Mouse (Mus musculus): ENCODE measurements around the gene Ryk. TPM values are rescaled to one million over a fixed set of nuclear protein-coding genes. Genes with fewer than 3 reads are reported as not detected.

The Ryk gene
- total RNA-seq (2021), result 10 to 100 TPM; 60.0 to 60.5 TPM
- long read RNA-seq, experiment 1, transcript Ryk-201 (15 exons, 2,852 nt), result minor isoform, 27 of 83 reads
- long read RNA-seq, experiment 1, transcript Ryk-203 (15 exons, 2,505 nt), result major isoform, 50 of 83 reads
- long read RNA-seq, experiment 1, partial matches to known transcripts, result 1 of 83 reads
- long read RNA-seq, experiment 1, other reads (novel, unspliced or antisense), result 5 of 83 reads
- long read RNA-seq, experiment 2, transcript Ryk-203 (15 exons, 2,505 nt), result major isoform, 43 of 78 reads
- long read RNA-seq, experiment 2, transcript Ryk-201 (15 exons, 2,852 nt), result minor isoform, 27 of 78 reads
- long read RNA-seq, experiment 2, partial matches to known transcripts, result 3 of 78 reads
- long read RNA-seq, experiment 2, other reads (novel, unspliced or antisense), result 4 of 78 reads

DNA sequence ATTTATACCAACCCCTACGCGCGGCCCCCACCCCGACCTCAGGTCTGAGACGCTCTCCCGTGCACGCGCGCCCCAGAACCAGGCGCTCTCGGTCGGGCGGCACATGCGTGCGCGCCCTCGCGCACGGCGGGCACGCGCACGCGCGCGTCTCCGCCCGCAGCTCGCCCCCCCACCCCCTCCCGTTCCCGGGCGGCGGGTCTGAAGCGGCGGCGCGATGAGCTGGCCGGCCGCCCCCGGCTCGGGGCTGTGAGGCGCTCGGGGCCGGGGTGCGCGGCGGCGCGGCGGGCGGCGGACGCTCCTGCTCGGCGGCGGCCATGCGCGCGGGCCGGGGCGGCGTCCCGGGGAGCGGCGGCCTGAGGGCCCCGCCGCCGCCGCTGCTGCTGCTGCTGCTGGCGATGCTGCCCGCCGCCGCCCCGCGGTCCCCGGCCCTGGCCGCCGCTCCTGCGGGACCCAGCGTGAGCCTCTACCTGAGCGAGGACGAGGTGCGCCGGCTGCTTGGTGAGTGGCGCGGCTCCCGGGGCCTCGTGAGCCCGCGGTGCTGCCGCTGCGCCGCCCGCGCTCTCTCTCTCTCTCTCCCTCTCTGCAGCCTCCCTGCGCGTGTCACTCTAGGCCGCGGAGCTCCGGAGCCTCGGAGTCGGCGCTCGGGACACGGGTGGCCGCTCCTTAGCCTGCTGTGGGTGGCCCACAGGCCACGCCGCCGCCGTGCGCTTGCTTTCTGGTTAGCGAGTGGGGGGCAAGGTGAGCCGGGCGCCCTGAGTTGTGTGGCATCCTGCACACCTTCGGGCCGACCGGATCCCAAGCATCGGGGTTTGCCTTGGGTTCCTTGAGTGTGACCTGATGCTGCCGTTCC lies at the start of gene Ryk:
Ryk (plus strand) TSS at position 176 of the 850 bp plus-strand sequence.
- peak; percentile 47 to 76 for DNase-seq (ENCODE audit: low spot score in 2 of 2)

DNA sequence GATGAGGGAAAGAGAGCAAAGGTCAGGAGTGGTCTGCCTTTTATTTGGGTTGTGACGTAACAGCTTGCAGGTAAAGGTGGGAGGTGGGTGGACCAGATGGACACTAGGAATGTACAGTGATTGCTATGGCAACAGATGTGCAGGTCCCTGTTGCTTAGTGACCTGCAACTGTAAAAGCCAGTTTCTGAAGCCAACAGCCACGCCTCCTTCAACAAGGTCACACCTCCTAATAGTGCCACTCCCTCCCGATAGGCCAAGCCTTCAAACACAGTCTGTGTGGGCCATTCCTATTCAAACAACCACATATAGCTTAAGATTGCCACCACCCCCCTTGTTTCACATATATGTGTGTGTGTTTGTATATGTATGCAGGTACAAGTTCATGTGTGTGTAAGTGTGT lies 45.2 kb upstream of the Ryk start:
- no peak for DNase-seq (ENCODE audit: low spot score in 2 of 2)

DNA sequence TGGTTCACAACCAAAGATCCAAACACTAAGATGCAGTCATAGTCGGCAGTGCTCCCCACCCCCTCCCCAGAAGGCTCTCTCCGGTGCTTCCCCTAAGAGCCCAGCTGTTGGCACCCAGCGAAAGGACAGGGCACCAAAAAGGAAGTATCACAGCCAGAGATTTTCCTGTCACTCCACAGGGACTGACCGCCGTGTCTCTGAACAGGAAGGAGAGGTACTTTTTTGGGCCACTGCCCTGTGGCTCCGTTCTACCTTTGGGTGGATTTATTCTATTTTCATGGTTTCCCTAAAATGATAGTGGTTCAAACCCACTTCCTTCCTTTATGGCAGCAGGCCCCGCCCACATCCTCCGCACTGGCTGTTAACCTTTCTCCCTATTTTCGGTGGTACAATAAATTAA lies 42.9 kb upstream of the Ryk start:
- no peak for DNase-seq (ENCODE audit: low spot score in 2 of 2)

DNA sequence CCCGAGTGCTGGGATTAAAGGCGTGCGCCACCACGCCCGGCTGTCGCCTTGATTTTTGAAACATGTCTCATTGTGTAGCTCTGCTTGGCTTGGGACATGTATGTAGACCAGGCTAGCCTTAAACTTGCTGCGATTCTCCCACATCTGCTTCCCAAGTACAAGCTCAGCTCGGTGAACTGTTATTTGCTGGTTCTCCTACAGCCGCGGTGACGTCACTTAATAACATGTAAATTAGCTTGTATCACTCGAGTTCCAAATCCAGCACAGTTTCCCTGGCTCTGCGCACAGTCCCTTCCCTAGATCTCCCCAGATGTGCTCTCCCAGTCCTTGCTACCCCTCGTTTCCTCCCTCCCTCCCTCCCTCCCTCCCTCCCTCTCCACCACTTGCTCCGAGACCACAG lies 41.9 kb upstream of the Ryk start:
- no peak for DNase-seq (ENCODE audit: low spot score in 2 of 2)

DNA sequence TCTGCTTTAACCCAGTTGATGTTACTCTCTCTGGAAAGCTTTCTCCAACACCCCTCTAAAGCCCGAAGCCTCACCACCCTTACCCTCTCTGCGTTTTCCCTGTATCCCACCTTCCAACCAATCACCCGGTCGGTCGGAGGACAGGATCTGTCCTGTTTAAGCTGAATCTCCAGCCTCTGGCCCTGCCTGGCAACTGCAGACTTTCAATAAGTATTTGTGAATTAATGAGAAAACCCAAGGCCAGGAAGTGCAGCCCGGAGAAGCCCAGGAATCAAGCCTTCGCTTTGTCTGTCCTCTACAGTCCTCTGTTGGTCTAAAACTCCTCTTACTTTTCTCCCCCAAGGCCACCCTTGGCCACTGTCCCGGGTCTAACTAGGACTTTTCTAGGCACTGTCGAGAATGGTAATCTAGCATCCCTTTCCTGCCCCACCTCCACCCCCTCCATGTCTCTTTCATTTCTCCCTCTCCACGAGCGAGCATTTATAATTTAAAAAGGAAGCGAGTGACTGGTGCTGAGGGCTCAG lies 41.4 kb upstream of the Ryk start:
- DNase-seq (ENCODE audit: low spot score in 2 of 2), result no peak

DNA sequence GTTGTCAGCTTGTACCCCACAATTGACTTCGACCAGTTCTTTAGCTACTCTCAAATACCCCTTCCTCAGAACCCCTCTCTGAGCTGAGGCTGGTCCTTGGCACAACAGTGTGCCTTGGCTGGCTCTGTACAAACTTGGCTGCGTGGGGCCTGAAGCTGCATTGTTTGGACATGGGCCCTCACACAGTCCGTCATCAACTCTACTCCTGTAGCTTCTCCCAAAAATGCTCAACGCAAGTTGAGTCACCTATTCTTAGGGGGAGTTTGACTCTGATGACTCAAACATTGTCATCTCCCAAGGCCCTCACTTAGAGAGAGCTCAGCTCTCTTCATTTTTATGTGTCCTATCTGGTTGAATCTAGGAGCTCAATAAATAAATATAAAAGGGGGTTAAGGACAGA lies 36.3 kb upstream of the Ryk start:
- DNase-seq (ENCODE audit: low spot score in 2 of 2), result no peak

DNA sequence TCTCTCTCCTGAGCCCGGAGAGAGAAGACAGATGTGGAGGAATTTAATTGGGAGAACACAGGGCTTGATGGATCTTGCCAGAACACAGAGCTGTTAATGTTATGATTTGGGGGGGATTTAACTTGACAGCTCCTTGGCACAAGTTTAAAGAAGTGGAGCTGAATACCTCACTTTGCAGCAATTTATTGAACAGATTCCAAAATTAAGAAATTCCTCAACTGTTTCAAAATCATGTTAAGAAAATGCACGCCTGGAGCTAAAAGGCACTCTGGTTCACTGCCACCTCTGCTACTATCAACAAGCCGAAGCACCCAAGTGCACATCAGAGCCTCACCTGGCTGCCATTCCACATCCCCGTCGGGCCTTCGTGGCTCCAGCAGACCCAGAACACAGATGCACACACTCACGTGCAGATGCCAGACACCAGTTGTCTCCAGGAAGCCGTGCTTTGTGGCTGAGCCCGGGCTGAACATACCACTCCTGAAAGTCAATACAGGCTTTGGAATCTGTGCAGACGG lies 28.6 kb upstream of the Ryk start:
- no peak for DNase-seq (ENCODE audit: low spot score in 2 of 2)

DNA sequence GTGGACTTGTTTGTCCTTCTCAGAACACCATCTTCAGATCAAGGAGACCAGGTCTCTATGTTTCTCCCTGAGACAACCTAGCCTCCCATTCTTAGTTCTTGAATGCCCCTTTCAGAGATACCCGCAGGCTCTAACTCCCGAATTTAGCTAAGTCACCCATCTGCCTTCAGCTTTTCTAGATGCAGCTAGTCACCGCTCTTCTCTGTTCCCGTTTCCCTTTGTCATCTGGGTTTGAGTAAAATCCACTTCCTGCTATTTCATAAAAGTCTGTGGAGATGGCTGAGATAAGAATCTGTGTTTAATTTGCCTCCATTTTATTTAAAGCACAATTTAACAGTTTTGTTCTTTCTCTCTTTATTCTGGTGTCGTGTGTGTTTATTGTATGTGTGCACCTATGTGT lies 23.5 kb upstream of the Ryk start:
- no peak for DNase-seq (ENCODE audit: low spot score in 2 of 2)

DNA sequence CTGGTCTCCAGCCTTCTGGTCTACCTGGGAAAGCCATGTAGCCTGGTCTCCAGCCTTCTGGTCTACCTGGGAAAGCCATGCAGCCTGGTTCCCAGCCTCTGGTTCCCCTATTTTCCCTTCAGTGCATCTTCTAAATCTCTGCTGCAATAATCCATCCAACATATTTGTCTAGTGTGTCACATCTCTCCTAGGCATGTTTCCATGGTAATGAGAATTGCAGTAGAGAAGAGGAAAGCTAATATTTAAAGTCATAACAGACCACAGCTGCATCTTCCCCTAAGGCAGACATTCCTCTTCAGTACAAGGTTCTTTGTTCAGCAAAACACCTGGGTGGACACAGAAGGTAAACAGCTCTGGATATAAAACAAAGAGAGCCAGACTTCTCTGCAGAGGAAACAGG lies 16.5 kb upstream of the Ryk start:
- no peak for DNase-seq (ENCODE audit: low spot score in 2 of 2)

DNA sequence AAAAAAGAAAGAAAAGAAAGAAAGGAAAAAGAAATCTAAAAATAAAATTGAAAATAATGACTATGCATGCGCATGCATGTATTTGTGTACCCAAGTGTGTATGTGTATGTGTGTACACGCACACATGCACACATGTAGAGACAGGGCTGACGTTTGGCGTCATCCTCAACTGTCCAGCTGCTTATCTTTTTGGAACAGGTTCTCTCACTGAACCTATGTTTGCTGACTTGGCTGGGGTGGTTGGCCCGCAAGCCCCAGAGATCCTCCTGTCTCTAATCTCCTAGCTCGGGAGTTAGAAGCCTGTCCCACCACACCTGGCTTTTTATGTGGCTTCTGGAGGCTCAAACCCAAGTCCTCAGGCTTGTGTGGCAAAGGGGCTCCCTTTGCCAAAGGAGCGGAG lies 6.1 kb upstream of the Ryk start:
- no peak for DNase-seq (ENCODE audit: low spot score in 2 of 2)

DNA sequence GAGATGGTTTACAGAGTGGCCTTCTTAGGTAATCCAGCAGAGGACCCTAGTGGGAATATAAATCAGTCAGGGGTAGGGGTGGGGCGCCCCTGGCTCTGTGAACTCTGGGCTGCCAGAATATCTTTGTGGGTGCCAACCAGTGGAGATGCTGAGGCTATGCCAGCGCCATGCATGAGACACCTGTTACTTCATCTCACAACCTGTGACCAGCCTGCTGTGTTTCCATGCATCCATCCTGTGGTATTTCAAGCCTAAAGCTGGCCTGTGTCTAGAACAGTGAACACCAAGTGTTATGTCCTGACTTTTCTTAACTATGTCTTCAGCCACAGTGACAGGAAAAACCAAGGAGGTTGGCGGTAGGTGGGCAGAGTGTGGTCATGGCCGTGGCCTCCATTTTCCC lies 3.2 kb upstream of the Ryk start:
- DNase-seq (ENCODE audit: low spot score in 2 of 2), result no peak

DNA sequence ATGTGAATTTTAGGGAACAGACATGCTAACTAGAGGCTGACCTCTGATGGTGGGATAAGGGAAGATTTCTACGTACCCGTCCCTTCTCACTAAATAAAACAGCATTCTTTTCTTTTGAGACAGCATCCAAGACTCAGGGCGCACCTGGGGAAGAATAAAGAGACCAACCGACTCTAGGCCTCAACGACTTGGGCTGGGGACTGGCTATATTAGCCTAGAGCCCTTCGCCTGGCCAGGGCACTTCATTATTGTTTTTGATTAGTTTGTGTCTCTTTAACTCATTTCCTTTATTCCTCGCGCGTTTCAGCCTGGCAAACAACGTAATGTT lies 339 bp upstream of the Ryk start:
- DNase-seq (ENCODE audit: low spot score in 2 of 2), result no peak

DNA sequence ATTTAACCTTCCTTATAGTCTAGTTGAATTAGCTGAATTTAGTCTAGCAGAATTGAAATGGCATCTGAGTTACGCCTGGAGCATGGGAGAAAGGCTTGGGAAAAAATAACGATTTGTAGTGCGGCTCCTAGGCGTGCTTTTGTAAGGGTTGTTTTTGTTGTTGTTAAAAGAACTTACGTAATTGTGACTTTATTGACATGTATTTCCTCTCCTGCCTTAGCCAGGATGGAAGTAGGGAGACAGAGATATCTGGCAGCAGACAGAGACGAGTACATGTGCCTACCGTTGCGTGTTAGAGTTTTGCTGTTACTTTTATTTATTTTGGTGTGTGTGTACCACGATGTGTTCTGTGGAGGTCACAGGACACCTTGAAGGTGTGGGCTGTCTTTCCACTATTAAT lies 1.6 kb downstream of the Ryk start:
- no peak for DNase-seq (ENCODE audit: low spot score in 2 of 2)

DNA sequence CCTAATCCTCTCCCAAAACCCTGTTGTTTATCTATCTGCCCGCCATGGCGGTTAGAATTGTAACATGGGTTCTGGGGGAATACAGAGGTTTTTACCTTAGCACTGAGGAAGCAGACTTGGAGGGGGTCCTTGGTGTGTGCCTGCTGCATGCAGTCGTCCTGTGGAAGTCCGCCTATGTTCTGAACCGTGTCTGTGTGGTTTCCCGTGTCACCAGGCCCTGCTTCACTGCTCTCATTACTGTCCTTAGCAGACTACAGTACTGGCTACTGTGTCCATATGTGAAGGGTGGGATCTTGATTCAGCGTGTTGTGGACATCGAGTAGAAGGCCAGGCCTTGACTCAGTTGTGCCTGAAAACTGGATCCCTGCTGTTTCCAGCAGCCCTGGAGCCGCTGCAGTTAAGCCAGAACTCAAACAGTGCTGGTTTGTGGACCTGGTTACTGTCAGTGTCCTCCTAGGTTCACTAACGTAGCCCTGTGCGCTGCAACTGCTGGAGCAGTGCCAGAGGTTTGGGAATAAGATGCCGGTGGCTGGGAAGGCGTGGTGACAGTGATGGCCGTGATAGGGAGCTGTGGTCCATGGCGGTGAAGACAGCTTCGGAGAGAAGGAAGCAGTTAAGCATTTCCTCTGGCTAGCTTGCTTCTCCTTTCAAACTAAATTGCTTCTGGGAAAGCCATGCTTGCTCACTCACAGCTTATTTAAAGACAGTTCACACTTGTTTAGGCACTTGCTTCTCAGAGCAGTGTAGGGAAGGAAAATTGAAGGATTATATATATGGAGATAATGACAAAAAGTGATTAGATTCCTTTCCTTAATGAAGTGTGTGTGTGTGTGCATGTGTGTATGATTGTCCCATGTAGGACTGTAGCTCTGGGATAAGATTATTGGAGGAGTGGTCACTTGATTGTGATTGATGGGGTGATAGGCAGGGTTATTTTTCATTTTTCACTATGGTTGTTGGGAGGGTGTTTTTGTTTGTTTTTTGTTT lies 6.4 kb downstream of the Ryk start:
- peak in 1 of 2 experiments; percentile 32 for DNase-seq (ENCODE audit: low spot score in 2 of 2)

DNA sequence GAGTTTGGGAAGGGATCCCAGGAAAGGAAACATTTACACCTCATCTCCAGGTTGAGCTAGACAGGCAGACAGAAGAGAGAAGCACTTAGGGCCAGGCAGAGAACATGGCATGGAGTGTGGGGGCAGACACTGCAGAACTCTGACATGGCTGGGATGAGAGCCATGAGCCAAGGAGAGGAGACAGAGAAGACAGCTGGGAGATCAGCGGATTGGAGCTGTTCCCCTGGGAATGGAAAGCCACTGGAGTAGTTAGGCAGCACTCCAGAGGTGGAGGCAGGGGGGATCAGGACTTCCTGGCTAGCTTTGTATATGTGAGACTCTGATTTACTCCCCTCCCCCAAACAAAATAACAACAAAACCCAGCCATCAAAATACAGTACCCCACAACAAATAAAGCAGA lies 7.1 kb downstream of the Ryk start:
- no peak for DNase-seq (ENCODE audit: low spot score in 2 of 2)

DNA sequence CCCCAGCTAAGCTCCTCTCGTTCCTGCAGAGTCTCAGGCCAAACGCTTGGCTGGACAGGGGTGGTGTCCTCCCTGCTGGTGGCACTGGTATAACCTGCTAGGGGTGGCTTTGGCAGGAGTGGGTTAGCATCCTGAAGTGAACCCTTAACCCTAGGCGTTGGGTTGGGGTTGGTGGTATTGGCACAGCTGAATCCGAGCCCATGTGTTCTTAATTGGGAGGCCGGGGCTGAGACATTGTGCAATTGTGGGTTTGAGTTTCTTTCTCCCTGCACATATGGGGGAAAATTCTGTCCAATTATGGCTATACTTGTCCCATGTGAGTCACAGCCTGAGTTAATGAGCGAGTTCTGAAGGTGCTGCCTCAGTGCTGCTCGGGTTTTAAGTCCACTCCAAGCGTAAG lies 7.8 kb downstream of the Ryk start:
- DNase-seq (ENCODE audit: low spot score in 2 of 2), result no peak

DNA sequence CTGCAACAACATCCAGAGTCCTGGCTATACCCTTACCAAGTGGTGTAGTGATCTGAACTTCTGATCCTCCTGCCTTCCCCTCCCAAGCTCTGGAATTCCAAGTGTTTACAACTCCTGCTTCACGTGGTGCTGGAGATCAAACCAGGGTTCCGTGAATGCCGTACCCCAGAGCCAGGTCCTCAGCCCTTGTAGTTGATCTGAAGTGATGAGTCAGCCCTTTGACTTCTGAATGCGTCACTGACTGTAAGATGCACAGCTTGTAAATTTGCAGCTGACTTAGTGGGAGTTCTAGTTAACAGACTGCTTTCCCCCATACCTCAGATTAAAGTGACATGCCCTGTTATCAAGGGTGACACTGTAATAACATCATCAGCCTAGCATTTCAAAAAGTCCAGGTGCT lies 8.9 kb downstream of the Ryk start:
- no peak for DNase-seq (ENCODE audit: low spot score in 2 of 2)

DNA sequence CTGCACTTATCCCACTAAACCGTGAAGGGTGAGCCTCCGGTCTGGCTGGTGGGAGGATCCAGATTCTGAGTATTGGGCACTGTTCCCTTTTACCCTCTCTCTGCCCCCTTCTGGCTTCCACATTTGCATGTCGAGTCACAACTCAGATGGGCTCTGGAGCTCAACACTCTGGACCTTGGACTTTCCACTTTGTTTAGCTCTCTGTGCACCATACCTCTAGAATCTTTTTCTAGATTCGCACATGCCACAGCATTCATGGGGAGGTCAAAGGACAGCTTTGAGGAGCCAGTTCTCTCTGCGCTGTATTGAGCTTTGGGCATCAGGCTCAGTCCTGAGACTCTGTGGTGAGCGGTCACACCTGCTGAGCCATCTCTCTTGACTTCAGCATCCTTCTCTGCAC lies 11.1 kb downstream of the Ryk start:
- no peak for DNase-seq (ENCODE audit: low spot score in 2 of 2)

DNA sequence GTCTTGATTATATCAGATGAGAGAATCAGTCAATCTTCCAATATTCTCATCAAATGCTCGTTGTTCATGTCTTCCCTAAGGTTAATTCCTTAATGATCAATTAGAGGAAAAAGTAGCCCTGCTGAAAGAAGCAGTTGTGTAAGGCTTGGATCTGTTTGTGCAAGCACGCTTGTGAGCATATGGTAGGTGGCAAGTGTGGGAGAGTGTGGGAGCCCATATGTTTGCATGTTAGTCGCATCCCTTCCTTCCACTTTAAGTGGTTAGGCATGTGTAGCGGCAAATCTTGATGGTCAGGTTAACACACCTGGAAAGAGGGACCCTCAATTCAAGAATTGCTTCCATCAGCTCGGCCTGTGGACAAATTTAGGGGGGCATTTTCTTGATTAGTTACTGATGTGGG lies 11.6 kb downstream of the Ryk start:
- DNase-seq (ENCODE audit: low spot score in 2 of 2), result no peak

DNA sequence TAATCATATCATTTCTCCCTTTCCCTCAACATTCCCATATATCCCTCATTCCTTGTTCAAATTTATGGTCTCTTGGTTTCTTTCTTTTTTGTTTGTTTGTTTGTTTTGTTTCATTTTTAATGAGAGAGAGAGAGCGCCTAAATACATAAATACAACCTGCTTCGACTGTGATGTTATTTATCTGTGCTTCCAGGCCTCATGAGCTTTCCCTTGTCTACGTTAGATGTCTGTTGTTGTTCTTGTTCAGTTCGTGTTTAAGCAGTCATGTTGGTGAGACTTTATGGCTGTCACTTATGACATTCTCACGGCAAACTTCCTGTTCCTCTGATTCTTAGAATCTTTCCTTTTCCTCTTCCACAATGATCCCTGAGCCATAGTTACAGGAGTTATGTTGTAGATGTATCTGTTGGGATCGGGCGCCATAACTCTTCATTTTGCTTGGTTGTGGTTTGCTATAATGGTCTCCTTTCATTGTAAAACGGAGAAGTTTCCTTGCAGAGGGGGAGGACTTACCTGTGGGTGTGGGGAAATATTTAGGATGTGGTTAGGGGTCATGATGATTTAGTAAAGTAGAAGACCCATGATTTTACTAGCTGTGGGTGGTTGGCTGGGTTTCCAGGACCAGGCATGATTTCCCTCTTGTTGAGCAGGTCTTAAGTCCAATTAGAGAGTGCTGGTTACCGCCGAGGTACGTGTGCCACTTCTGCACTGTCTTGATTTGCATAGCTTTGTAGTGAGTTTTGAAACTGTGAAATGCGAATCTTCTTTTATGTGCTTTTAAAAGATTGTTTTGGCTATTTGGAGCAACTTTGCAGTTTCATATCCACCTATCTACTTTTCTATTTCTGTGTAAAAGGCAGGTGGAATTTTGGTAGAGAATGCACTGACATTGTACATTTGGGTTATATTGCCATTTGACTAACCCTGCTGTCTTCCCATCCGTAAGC lies 17.6 kb downstream of the Ryk start:
- DNase-seq (ENCODE audit: low spot score in 2 of 2), result no peak

Data from gastrocnemius, postnatal 4 days (tissue).